Mouse (Mus musculus): ENCODE data around the gene Phkb. TPM values are rescaled to one million over a fixed set of nuclear protein-coding genes. Genes with fewer than 3 reads are reported as not detected.

The Phkb gene
- polyA plus RNA-seq, 2 experiments from 2014 or later: 21.3 to 28.4 TPM

DNA sequence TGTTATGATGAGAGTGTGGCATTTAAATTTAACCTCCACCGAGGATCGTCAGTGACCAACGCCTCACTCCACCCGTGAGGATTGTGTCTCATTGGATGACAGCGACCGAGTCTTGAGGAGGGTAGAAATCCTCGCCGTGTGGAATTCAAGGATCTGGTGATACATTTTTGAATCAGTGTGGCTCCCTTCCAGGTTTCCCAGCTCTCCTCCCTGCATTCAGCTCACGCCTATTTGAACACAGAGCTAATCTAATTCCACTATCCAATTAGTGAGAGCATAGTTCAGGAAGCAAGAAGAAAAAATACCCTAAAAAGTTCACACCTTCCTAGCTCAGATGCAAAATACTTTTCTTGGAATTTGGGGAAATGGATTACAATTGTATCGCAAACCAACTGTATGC lies 249.9 kb downstream of the Phkb start:
- ATAC-seq: no peak

Other genes starting within 250 kb of the Phkb start
- gene Neto2, start 140.0 kb upstream of the Phkb start, polyA plus RNA-seq (2017; shearing (Covaris generic)): under 1 TPM in 1 of 2 experiments, not detected in 1; 0.34 TPM
- gene Itfg1, start within 50 bp of the Phkb start, polyA plus RNA-seq (2017; shearing (Covaris generic)): 10 to 100 TPM; 19.9 to 20.8 TPM